Mouse (Mus musculus): ENCODE measurements around the gene Tmem45b. TPM values are rescaled to one million over a fixed set of nuclear protein-coding genes. Genes with fewer than 3 reads are reported as not detected.

Gene Tmem45b
- polyA plus RNA-seq (2015; fragmentation: Nextera tagmentation; extraction: Ambion mirVana), result 0.72 and 1.6 TPM in 2 replicates

GRCm38 (mm10) chr9:31463692-31464474, at the start of gene Tmem45b:
Tmem45b (minus strand) TSS chr9:31464462.

DNA sequence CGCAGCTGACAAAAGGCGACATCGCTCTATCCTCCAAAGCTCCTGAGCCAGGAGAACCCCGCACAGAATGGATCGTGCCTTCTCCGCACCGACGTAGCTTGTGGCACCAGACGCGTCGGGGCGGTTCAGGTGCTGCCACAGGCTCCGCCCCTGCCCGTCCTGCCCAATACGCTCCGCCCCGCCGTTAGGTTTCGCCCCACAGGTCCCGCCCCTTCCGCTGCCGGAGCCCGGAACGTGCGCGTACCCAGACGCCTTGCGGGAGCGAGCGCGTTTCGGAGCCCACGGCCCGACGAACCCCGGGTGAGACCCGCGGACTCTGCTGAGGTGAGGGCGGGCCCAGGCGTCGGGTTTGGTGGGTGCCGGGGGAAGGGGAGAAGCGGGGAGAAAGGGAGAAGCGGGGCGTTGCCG, 78.3 kb downstream of the Tmem45b start, which contains the start of gene Nfrkb:
TSS of gene Nfrkb (plus strand) at position 246 of the 408 bp plus-strand sequence.

Other genes starting within 250 kb of the Tmem45b start
- gene Prdm10, start 183.9 kb downstream of the Tmem45b start, polyA plus RNA-seq (2015; fragmentation: Nextera tagmentation; extraction: Ambion mirVana), result 1.4 and 1.5 TPM in 2 replicates
- 11.4 and 14.9 TPM in 2 replicates for gene Nfrkb, start 78.3 kb downstream of the Tmem45b start, polyA plus RNA-seq (2015; fragmentation: Nextera tagmentation; extraction: Ambion mirVana)

All from adrenal gland, postnatal 0 days (tissue).